Mouse (Mus musculus): Measurements from ENCODE around the gene Dnaaf3. TPM values are rescaled to one million over a fixed set of nuclear protein-coding genes. Genes with fewer than 3 reads are reported as not detected.
"Not testable (repeated sequence)": the region's sequence is repeated elsewhere in the genome, so short reads cannot be mapped to it uniquely, and the experiment has no call there.

The Dnaaf3 gene
- polyA plus RNA-seq, 1 experiment from 2014 or later, result 0.55 TPM

- Histone ChIP-seq H3K4me2 (ENCODE audit: low read length) (peak overlapping the region; percentile 75), H3K4me1 (ENCODE audit: control insufficient read depth, insufficient read depth, low read length) (peaks cover 6% of the 10 kb centered on the region), H3K27me3 (replicated peaks; ENCODE audit: control insufficient read depth, insufficient read depth, low read length) (no peaks in the 10 kb centered on the region), H3K27ac (ENCODE audit: low read depth, low read length) (peak overlapping the region; percentile 36), H3K9ac (ENCODE audit: low read length) (peak overlapping the region; percentile 71), H3K9me3 (replicated peaks; ENCODE audit: control insufficient read depth, low read length) (no peaks in the 10 kb centered on the region), H3K4me3 (ENCODE audit: low read depth, low read length) (peak overlapping the region; percentile 45), H3K36me3 (ENCODE audit: control insufficient read depth, insufficient read depth, low read length) (peaks cover 7% of the 10 kb centered on the region)
- 74% methylated on average over 15 of the region's 15 CpGs for WGBS
- DNase-seq (ENCODE audit: low spot score) (no peak), ATAC-seq (peak; percentile 44)
Observed at GRCm38 (mm10) chr7:4546050-4546449, 13.8 kb upstream of the Dnaaf3 start.

GRCm38 (mm10) chr7:4542013-4542412, 9.8 kb upstream of the Dnaaf3 start:
- H3K27me3 ChIP-seq (replicated peaks; ENCODE audit: control insufficient read depth, insufficient read depth, low read length), result no peaks in the 10 kb centered on the region
- 38% methylated on average over 17 of the region's 17 CpGs for WGBS
- ATAC-seq, result no peak

GRCm38 (mm10) chr7:4541344-4541743, 9.1 kb upstream of the Dnaaf3 start:
- Histone ChIP-seq H3K9ac (ENCODE audit: low read length) (no peak overlapping the region), H3K27ac (ENCODE audit: low read depth, low read length) (no peak overlapping the region), H3K36me3 (ENCODE audit: control insufficient read depth, insufficient read depth, low read length) (peaks cover 15% of the 10 kb centered on the region), H3K4me3 (ENCODE audit: low read depth, low read length) (no peak overlapping the region), H3K4me2 (ENCODE audit: low read length) (no peak overlapping the region), H3K9me3 (replicated peaks; ENCODE audit: control insufficient read depth, low read length) (no peaks in the 10 kb centered on the region), H3K4me1 (ENCODE audit: control insufficient read depth, insufficient read depth, low read length) (peaks cover 6% of the 10 kb centered on the region), H3K27me3 (replicated peaks; ENCODE audit: control insufficient read depth, insufficient read depth, low read length) (no peaks in the 10 kb centered on the region)
- no peak for ATAC-seq
- DNase-seq (ENCODE audit: low spot score), result no peak
- WGBS, result 62% methylated on average over 5 of the region's 5 CpGs

More at GRCm38 (mm10) chr7:4542013-4542412, 9.8 kb upstream of the Dnaaf3 start:
- H3K4me3 ChIP-seq (ENCODE audit: low read depth, low read length), result no peak overlapping the region
- no peak overlapping the region for H3K4me2 ChIP-seq (ENCODE audit: low read length)
- peaks cover 15% of the 10 kb centered on the region for H3K36me3 ChIP-seq (ENCODE audit: control insufficient read depth, insufficient read depth, low read length)
- no peaks in the 10 kb centered on the region for H3K9me3 ChIP-seq (replicated peaks; ENCODE audit: control insufficient read depth, low read length)
- no peak overlapping the region for H3K27ac ChIP-seq (ENCODE audit: low read depth, low read length)
- H3K9ac ChIP-seq (ENCODE audit: low read length), result no peak overlapping the region
- H3K4me1 ChIP-seq (ENCODE audit: control insufficient read depth, insufficient read depth, low read length), result peaks cover 6% of the 10 kb centered on the region
- DNase-seq (ENCODE audit: low spot score), result no peak

GRCm38 (mm10) chr7:4539019-4539418, 6.8 kb upstream of the Dnaaf3 start:
- Histone ChIP-seq H3K27me3 (replicated peaks; ENCODE audit: control insufficient read depth, insufficient read depth, low read length) (no peaks in the 10 kb centered on the region), H3K36me3 (ENCODE audit: control insufficient read depth, insufficient read depth, low read length) (peaks cover 15% of the 10 kb centered on the region), H3K9ac (ENCODE audit: low read length) (no peak overlapping the region), H3K9me3 (replicated peaks; ENCODE audit: control insufficient read depth, low read length) (no peaks in the 10 kb centered on the region), H3K4me1 (ENCODE audit: control insufficient read depth, insufficient read depth, low read length) (no peaks in the 10 kb centered on the region), H3K27ac (ENCODE audit: low read depth, low read length) (no peak overlapping the region), H3K4me2 (ENCODE audit: low read length) (no peak overlapping the region), H3K4me3 (ENCODE audit: low read depth, low read length) (no peak overlapping the region)
- 82% methylated on average over 2 of the region's 2 CpGs for WGBS
- no peak for ATAC-seq
- DNase-seq (ENCODE audit: low spot score), result no peak

- H3K4me1 ChIP-seq (ENCODE audit: control insufficient read depth, insufficient read depth, low read length), result peaks cover 2% of the 10 kb centered on the region; the same call in 1 of the 2 replicates
- ATAC-seq (no peak), DNase-seq (ENCODE audit: low spot score) (no peak)
- no peaks in the 10 kb centered on the region for H3K9me3 ChIP-seq (replicated peaks; ENCODE audit: control insufficient read depth, low read length)
- no peak overlapping the region for H3K9ac ChIP-seq (ENCODE audit: low read length)
- H3K36me3 ChIP-seq (ENCODE audit: control insufficient read depth, insufficient read depth, low read length), result peaks cover 14% of the 10 kb centered on the region
- no peak overlapping the region for H3K4me3 ChIP-seq (ENCODE audit: low read depth, low read length)
- H3K27ac ChIP-seq (ENCODE audit: low read depth, low read length), result no peak overlapping the region
- H3K27me3 ChIP-seq (replicated peaks; ENCODE audit: control insufficient read depth, insufficient read depth, low read length), result no peaks in the 10 kb centered on the region
- WGBS, result 58% methylated on average over 4 of the region's 4 CpGs
- no peak overlapping the region for H3K4me2 ChIP-seq (ENCODE audit: low read length)
Observed at GRCm38 (mm10) chr7:4537181-4537580, 4.9 kb upstream of the Dnaaf3 start.

- no peaks in the 10 kb centered on the region for H3K27me3 ChIP-seq (replicated peaks; ENCODE audit: control insufficient read depth, insufficient read depth, low read length)
- no peak for ATAC-seq
- H3K4me2 ChIP-seq (ENCODE audit: low read length), result no peak overlapping the region
- no peak overlapping the region for H3K4me3 ChIP-seq (ENCODE audit: low read depth, low read length)
- H3K27ac ChIP-seq (ENCODE audit: low read depth, low read length), result no peak overlapping the region
- H3K9ac ChIP-seq (ENCODE audit: low read length), result no peak overlapping the region
- 82% methylated on average over 4 of the region's 4 CpGs for WGBS
- no peaks in the 10 kb centered on the region for H3K9me3 ChIP-seq (replicated peaks; ENCODE audit: control insufficient read depth, low read length)
- peaks cover 2% of the 10 kb centered on the region; the same call in 1 of the 2 replicates for H3K4me1 ChIP-seq (ENCODE audit: control insufficient read depth, insufficient read depth, low read length)
- DNase-seq (ENCODE audit: low spot score), result no peak
- H3K36me3 ChIP-seq (ENCODE audit: control insufficient read depth, insufficient read depth, low read length), result peaks cover 10% of the 10 kb centered on the region
Observed at GRCm38 (mm10) chr7:4536369-4536768, 4.1 kb upstream of the Dnaaf3 start.

- not testable (repeated sequence) for H3K4me1 ChIP-seq (ENCODE audit: control insufficient read depth, insufficient read depth, low read length); H3K27me3 ChIP-seq (replicated peaks; ENCODE audit: control insufficient read depth, insufficient read depth, low read length); H3K36me3 ChIP-seq (ENCODE audit: control insufficient read depth, insufficient read depth, low read length); H3K27ac ChIP-seq (ENCODE audit: low read depth, low read length); DNase-seq (ENCODE audit: low spot score); H3K4me2 ChIP-seq (ENCODE audit: low read length); H3K4me3 ChIP-seq (ENCODE audit: low read depth, low read length); H3K9ac ChIP-seq (ENCODE audit: low read length); ATAC-seq; H3K9me3 ChIP-seq (replicated peaks; ENCODE audit: control insufficient read depth, low read length)
- WGBS, result 49% methylated on average over 6 of the region's 8 CpGs
Observed at GRCm38 (mm10) chr7:4530166-4530565, 2.1 kb downstream of the Dnaaf3 start.

- H3K27ac ChIP-seq (ENCODE audit: low read depth, low read length), result no peak overlapping the region
- H3K4me1 ChIP-seq (ENCODE audit: control insufficient read depth, insufficient read depth, low read length), result peaks cover 1% of the 10 kb centered on the region; the same call in 1 of the 2 replicates
- H3K9ac ChIP-seq (ENCODE audit: low read length), result no peak overlapping the region
- no peak for DNase-seq (ENCODE audit: low spot score)
- 45% methylated on average over 18 of the region's 18 CpGs for WGBS
- H3K9me3 ChIP-seq (replicated peaks; ENCODE audit: control insufficient read depth, low read length), result no peaks in the 10 kb centered on the region
- H3K4me3 ChIP-seq (ENCODE audit: low read depth, low read length), result no peak overlapping the region
- H3K36me3 ChIP-seq (ENCODE audit: control insufficient read depth, insufficient read depth, low read length), result no peaks in the 10 kb centered on the region
- no peak; the same call in 1 of the 2 replicates for ATAC-seq
- peak overlapping the region; percentile 54 for H3K4me2 ChIP-seq (ENCODE audit: low read length)
- H3K27me3 ChIP-seq (replicated peaks; ENCODE audit: control insufficient read depth, insufficient read depth, low read length), result no peaks in the 10 kb centered on the region
Observed at GRCm38 (mm10) chr7:4527302-4527689, 5.0 kb downstream of the Dnaaf3 start.

GRCm38 (mm10) chr7:4526341-4527301, 5.6 kb downstream of the Dnaaf3 start:
- peak; percentile 94 for DNase-seq (ENCODE audit: low spot score)
- peak overlapping the region; percentile 64 for H3K9ac ChIP-seq (ENCODE audit: low read length)
- no peaks in the 10 kb centered on the region for H3K27me3 ChIP-seq (replicated peaks; ENCODE audit: control insufficient read depth, insufficient read depth, low read length)
- no peak overlapping the region for H3K27ac ChIP-seq (ENCODE audit: low read depth, low read length)
- no peaks in the 10 kb centered on the region for H3K9me3 ChIP-seq (replicated peaks; ENCODE audit: control insufficient read depth, low read length)
- no peaks in the 10 kb centered on the region for H3K36me3 ChIP-seq (ENCODE audit: control insufficient read depth, insufficient read depth, low read length)
- peak overlapping the region; percentile 24 for H3K4me3 ChIP-seq (ENCODE audit: low read depth, low read length)
- no peaks in the 10 kb centered on the region for H3K4me1 ChIP-seq (ENCODE audit: control insufficient read depth, insufficient read depth, low read length)
- peak; percentile 91 for ATAC-seq
- peak overlapping the region; percentile 54 for H3K4me2 ChIP-seq (ENCODE audit: low read length)
- WGBS, result 24% methylated on average over 40 of the region's 40 CpGs
